Mouse (Mus musculus) ovary, adult 18-20 months (tissue): ENCODE data around the gene Wbp1l.

Experiments used
- DNase-seq: peaks from one replicate; pipeline ENCODE4 v3.0.0; 2022; ENCODE audit warnings: low spot score, mixed read lengths

Wbp1l gene

GRCm38 (mm10) chr19:46705779-46706495 lies 107.1 kb downstream of the Wbp1l start:
- no peak for DNase-seq

GRCm38 (mm10) chr19:46706540-46707295 lies 107.8 kb downstream of the Wbp1l start:
- DNase-seq, result no peak
